Mouse (Mus musculus): ENCODE data around the gene Hyal2.

Hyal2 gene

DNA sequence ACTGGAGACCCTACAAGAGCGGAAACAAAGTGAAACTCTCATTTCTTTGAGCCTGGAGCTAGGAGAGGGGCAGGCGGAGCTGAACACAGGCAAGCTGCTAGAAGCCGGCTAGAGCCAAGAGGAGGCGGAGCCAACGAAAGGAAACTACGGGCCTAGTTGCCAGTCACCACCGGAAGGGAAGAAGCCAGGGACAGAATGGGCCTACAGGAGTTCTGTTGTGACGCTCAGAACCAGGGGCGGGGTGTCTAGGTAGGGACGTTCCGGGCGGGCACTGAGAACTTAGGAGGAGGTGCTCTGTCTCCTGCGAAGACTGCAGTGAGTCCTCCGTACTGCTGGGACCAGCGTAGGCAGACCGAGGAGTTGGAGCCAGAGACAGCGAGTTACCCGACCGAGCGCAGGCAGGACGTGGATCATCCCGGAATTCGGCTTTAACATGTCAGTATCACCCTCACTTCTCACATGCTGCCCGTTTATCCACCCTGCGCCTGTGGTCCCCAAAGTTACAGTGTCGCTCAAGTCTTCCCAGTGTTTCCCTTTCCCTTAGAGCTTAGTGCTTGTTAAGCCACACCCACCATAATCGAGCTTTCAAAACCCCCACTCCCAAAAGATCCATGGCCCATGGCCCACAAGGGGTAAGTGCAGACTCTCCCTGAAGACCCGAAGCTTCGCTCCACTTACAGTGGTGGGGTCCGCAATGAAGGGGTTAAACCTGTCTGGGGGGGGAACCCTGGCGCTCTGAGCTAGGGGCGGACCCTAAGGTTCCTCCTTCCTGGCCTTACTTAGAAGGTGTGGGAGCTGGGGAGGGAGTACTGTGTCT lies 13.0 kb downstream of the Hyal2 start, which contains the start of gene Hyal3:
Hyal3 (plus strand) TSS at position 318 of the 817 bp plus-strand sequence.
- in situ Hi-C loops (cut with MboI; ENCODE audit: low pct_unique_long_range_greater_than_20kb in 1 of 2, low sequenced_read_pairs in 2 of 2, unreplicated experiment in 1 of 2): no loop called here

DNA sequence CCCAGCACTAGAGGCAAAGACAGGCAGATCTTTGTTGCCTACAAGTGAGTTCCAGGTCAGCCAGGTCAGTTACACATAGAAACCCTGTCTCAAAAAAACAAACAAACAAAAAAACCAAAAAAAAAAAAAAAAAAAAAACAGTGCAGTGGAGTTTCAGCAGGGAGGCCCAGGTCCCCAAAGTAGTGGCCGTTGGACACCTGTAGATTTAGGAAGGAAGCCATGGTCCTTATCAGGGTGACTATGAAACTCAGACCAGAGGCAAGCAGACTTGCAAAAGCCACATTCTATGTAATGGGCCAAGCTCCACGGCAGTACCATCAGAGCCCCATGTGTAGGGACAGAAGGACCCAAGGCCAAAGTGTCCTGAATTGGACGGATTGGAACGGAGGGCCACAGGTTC lies 13.8 kb downstream of the Hyal2 start:
- in situ Hi-C loops (cut with MboI; ENCODE audit: low pct_unique_long_range_greater_than_20kb in 1 of 2, low sequenced_read_pairs in 2 of 2, unreplicated experiment in 1 of 2): no loop called here

DNA sequence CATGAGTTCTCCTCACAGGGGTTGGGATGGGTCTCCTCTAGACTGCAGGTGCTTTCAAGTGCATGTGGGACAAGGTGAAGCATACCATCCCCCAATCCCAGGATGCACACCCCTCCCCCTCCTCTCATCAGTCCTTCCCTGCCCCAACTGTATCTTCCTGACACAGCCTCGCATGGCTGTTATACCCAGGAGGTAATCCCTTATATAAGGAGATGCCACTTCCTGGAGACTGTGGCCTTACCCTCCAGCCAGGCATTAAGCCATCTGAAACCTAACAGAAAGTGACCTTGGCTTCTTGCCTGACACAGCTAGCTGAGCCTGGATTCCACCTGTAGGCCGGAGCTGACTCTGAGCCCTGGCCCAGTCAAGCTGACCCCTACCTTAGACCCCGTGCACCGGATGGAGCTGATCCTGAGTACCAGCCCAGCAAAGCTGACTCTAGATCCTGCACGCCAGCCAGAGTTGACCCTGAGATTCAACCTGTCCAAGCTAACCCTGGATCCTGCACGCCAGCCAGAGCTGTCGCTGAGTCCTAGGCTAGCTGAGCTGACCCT lies 14.8 kb downstream of the Hyal2 start:
- in situ Hi-C loops (cut with MboI; ENCODE audit: low pct_unique_long_range_greater_than_20kb in 1 of 2, low sequenced_read_pairs in 2 of 2, unreplicated experiment in 1 of 2): no loop called here

DNA sequence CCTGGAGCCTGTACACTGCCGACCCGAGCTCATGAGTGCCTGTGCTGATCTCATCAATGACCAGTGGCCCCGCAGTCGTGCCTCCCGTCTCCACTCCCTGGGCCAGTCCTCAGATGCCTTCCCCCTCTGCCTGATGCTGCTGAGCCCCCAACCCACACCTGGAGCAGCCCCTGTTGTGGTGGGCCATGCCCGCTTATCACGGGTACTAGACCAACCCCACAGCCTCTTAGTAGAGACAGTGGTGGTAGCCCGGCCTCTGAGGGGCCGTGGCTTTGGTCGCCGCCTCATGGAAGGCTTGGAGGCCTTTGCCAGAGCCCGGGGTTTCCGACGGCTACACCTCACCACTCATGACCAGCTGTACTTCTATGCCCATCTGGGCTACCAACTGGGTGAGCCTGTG lies 15.4 kb downstream of the Hyal2 start:
- in situ Hi-C loops (cut with MboI; ENCODE audit: low pct_unique_long_range_greater_than_20kb in 1 of 2, low sequenced_read_pairs in 2 of 2, unreplicated experiment in 1 of 2): no loop called here

DNA sequence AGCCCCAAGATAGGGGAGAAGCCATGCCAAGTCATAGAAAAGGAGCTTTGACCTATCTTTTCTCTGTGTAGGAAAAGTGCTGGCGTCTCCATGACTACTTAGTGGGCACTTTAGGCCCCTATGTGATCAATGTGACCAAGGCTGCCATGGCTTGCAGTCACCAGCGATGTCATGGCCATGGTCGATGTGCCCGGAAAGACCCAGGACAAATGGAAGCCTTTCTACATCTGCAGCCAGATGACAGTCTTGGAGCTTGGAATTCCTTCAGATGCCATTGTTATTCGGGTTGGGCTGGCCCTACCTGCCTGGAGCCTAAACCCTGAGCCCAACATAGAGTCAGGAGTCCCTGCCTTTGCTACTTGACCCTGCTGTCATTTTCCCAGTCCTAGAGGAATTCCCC lies 18.8 kb downstream of the Hyal2 start:
- in situ Hi-C loops (cut with MboI; ENCODE audit: low pct_unique_long_range_greater_than_20kb in 1 of 2, low sequenced_read_pairs in 2 of 2, unreplicated experiment in 1 of 2): no loop called here

DNA sequence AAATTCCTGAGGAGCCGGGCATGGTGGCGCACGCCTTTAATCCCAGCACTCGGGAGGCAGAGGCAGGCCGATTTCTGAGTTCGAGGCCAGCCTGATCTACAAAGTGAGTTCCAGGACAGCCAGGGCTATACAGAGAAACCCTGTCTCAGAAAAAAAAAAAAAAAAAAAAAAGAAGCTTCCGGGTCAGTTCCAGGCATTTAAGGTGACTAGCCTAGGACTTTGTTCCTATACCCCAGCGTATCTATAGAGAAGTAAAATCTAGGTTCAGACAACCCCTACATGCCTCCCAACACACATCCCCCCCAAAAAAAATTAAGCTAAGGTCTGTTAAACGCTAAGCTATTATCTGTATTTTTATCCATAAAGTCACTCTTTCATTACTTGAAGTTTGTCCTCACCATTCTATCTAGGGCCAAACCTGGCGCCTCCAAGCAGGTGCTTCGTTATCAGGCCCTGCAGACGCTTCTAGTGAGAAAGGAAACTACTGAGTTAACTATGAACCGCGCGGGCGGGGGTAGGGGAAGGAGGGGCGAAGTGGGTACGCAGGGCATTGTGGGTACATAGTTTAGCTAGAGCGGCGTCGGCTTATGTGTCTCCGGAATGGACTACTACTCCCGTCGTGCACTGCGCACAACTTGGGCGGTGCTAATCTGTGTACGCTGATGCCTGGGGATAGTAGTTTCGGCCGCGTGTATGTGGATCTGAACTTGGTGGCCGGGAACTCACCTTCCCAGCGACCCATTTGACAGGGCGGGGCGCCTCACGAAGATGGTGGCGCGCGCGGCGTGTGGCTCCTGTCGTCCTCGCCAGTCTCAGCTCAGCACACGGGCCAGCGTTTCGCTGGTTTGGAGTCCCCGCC lies 19.5 kb downstream of the Hyal2 start, which contains the start of gene Ifrd2:
Ifrd2 (plus strand) TSS at position 669 of the 859 bp plus-strand sequence.
- in situ Hi-C loops (cut with MboI; ENCODE audit: low pct_unique_long_range_greater_than_20kb in 1 of 2, low sequenced_read_pairs in 2 of 2, unreplicated experiment in 1 of 2): no loop called here

DNA sequence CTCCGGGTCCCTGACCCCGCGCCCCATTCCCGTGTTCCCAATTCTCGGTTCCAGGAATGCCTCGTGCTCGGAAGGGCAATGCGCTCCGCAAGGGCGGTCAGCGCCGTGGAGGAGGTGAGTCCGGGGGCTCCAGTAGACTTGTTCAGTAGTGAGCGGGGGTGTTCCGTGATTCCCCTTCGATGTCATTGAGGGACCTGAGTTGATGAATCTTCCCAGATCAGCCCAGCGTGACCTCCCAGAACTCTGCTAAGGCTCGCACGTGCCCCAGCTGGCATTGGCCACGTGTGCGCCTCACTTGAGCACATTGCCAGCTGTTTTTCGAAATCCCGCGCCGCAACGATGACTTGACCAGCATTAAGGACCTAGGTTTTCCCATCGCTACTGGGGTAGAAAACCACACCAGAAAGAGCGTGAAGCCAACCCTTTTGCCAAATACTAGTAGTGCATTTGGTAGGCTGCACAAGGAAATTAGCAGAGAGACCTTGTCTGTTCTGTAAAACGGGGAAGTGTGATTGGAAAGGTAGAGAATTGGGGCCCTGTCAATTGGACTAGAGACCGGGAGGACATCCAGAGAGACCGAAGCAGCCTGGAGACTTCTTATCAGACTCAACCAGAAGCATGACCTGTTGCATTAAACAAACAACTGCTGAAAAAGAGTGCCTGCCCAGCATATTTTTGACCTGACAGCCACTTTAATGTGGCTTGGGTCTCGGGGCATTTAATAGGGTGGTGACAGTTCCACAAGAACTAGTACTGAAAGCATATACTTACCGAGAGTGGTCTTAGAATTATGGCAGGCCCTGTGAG lies 20.3 kb downstream of the Hyal2 start:
- in situ Hi-C loops (cut with MboI; ENCODE audit: low pct_unique_long_range_greater_than_20kb in 1 of 2, low sequenced_read_pairs in 2 of 2, unreplicated experiment in 1 of 2): no loop called here

DNA sequence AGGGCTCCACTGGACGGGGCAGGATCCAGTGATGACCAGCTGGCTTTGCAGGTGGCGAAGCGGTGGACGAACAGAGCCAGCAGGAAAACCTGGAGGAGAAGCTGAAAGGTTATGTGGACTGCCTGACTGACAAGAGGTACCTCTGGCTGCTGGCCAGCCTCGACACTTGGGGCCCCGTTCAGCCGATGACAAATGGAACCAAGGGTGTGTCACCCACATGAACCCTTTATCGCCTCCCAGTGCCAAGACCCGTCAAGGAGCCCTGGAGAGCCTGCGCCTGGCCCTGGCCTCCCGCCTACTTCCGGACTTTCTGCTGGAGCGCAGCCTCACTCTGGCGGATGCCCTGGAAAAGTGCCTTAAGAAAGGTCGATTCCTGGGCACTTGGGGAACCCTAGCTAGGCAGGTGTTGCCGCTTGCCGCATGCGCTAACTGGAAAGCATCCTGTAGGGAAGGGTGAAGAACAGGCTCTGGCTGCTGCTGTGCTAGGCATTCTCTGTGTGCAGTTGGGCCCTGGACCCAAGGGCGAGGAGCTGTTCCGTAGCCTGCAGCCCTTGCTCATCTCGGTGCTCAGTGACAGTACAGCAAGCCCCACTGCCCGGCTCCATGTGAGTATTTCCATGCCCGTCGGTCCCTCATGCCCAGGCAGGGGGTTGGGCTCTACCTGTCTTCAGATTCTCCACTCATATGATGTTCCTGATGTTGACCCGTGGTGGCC lies 22.5 kb downstream of the Hyal2 start:
- in situ Hi-C loops (cut with MboI; ENCODE audit: low pct_unique_long_range_greater_than_20kb in 1 of 2, low sequenced_read_pairs in 2 of 2, unreplicated experiment in 1 of 2): no loop called here

DNA sequence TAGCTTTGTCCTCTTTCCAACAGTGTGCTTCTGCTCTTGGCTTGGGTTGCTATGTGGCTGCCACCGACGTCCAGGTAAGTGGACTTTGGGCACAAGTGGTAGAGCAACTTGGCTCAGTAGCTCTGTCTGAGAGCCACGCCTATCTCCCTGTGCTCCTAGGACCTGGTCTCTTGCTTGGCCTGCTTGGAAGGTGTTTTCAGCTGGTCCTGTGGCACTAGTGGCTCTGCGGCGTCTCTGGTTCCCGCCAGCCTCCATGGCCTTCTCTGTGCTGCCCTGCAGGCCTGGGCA lies 23.0 kb downstream of the Hyal2 start:
- in situ Hi-C loops (cut with MboI; ENCODE audit: low pct_unique_long_range_greater_than_20kb in 1 of 2, low sequenced_read_pairs in 2 of 2, unreplicated experiment in 1 of 2): no loop called here

DNA sequence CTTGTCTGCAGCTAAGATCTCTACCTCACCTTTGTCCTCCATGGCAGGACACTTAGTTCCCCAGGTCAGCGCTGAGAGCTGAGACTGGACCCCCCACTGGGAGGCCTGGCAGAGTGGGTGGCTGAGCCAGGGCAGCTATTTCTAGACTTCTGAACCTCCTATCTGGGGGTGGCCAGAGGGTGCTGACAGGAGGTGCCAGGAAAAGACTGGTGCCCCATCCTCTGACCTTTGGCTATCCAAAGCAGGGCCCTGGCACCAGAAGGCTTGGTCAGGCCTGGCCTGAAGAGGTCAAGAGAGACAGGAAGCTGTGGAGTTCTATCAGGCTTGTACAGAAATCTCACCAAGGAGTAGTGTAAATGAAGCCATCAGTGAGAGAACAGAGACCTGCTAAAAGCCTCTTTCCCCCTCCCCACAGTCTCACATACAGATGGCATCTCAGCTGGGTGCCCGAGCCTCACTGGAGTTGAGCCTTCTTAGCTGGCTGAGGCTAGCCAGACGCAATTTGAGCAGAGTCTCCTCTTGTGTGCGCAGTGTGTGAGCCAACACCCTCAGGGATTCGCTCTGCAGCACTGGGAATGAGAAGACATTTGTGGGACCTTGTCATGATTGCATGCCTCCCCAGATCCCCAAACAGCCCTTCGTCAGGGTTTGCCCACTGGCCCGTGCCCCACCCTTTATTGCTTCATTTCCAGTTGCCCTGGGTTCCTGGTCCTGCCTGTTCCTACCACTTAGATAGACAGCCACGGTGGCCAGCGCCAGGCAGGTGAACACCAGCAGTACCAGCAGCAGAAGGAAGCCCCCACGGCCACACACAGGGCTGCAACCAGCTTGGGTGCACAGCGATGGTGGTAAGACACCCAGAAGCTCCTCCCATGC lies 25.6 kb downstream of the Hyal2 start:
- in situ Hi-C loops (cut with MboI; ENCODE audit: low pct_unique_long_range_greater_than_20kb in 1 of 2, low sequenced_read_pairs in 2 of 2, unreplicated experiment in 1 of 2): no loop called here

DNA sequence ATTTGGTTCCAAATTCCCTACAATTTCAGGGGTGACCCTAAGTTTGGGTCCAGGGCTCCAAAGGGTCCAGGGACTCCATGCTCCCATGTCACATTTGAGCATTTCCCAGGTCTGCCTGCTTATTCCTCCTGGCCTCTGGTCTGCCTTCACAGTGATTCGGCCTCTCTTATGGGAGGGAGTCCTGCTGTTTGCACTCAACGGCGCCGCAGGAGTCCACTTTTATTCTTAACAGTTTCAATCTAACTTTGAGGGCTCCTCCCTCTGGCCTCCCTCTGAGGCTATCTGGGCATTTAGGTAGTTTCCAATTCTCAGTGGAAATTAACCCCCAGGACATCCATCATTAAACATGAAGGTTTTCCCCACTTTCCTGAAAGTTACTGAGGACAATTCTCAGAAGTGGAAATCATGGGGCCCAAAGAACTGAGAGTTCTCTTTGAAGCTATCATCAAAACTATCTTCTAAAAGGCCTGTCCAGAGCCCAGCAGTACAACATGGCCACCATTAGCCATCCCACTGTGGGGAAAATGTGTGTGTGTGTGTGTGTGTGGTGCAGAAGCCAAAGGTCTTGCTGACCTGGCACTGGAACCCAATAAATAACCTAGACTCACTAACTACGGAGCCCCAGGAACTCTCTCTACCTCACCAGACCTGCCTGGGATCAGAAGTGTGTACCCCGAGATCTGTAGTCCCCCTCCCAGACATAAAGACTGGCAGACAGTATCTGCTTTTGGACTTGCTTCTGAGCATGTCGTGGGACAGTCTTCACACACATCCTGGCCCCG lies 26.7 kb downstream of the Hyal2 start:
- in situ Hi-C loops (cut with MboI; ENCODE audit: low pct_unique_long_range_greater_than_20kb in 1 of 2, low sequenced_read_pairs in 2 of 2, unreplicated experiment in 1 of 2): no loop called here

DNA sequence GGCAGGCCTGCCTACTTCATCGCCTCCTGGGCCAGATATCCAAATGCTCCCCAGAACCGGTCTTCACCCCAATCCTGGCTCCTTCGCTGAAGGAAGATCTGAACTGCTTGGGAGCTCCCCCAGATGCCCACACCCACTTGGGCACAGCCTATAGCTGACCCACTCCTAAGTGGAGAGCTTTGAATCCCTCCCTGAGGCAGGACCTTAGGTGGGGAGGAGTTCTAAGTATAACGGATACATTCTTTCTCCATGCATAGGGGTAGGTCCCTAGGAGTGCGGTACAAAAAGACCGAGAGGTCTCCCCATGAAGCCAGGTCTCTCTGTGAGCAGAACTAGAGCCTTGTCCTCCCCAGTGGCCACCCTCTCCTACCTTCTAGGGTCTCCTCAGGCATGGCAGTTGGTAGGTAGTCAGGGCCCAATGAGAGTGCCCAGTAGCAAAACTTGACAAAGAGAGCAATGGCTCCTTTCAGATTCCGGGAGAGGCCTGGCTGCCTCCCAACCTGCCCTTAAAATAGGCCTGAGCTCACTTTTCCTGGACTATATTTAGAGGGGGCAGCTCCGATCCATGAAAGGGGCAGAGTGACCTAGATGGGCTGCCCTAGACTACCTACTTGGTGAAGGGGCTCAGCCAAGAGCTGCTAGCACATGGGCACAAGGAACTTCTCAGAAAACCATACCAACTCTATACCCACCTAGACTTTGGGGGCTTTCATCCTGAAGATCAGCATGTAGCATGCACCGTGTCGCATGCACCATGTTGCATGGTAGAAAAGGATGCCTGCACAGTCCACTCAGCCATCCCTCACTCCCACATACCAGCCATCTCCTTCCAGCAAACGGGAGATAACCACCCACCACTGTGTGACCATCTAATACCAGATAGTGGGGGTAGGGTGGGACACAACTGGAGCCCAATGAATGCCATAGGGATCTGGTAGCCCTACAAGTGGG lies 29.1 kb downstream of the Hyal2 start:
- in situ Hi-C loops (cut with MboI; ENCODE audit: low pct_unique_long_range_greater_than_20kb in 1 of 2, low sequenced_read_pairs in 2 of 2, unreplicated experiment in 1 of 2): no loop called here

DNA sequence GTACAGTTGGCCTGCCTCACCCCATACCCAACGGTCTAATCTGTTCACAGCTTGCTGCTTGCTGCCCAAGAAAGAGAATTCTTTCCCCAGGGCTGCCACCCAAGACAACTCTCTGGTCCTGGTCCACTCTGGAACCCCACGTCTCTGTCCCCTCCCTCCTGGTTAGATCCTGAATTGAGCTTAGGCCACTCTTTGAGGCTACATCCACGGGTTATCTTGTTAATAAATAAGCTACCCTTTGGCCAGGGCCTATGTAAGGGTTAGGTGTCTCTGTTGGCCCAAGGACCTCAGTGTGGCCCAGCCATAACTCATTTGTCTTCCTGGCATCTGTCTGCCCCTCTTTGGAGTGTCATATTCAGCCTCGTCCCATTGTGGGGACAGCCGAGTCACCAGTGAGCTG lies 30.6 kb downstream of the Hyal2 start:
- in situ Hi-C loops (cut with MboI; ENCODE audit: low pct_unique_long_range_greater_than_20kb in 1 of 2, low sequenced_read_pairs in 2 of 2, unreplicated experiment in 1 of 2): no loop called here

DNA sequence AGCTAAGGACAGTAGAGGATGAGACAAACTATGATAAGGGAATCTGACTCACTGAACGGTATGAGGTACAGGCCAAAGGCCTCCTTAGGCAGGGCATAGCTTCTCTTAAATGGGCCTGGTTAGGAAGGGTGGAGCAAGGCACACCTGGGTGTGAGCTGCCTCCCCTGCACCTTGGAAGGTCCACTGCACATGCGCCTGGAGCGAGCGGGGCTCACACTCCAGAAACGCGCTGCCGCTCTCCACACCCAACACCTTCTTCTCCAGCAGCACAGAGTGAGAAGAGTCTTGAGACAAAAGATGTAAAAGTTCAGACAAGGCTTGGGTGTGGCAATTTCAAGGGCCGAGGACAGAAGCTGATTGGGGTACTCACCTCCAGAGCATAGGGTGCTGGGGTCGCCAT lies 31.7 kb downstream of the Hyal2 start:
- in situ Hi-C loops (cut with MboI; ENCODE audit: low pct_unique_long_range_greater_than_20kb in 1 of 2, low sequenced_read_pairs in 2 of 2, unreplicated experiment in 1 of 2): no loop called here

DNA sequence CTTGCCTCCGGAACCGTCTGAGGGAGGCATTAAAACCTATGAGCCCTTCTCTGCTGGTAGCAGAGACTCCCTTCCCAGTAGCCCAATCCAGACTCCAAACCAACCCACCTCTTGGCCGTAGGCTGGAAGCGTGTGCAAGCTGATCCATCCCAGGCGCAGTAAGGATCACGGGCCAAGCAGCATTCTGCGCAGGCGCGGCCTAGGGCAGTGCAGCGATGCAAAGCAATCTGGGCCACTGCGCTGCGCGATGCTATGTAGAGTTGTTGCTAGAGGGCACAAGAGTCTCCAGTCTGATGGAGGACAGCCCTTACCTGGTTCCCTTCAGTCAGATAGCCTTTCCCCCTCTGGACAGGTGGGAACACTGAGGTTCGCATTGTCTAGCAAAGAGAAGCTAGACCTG lies 32.1 kb downstream of the Hyal2 start:
- in situ Hi-C loops (cut with MboI; ENCODE audit: low pct_unique_long_range_greater_than_20kb in 1 of 2, low sequenced_read_pairs in 2 of 2, unreplicated experiment in 1 of 2): loop anchor here in 1 of 2 experiments (5.0 kb wide), 1 partner anchor 77 kb away; the partner anchor contains the start of gene Gnat1
